Mouse (Mus musculus): Measurements from ENCODE around the gene Olfr630.

GRCm38 (mm10) chr7:103712024-103712423, 45.1 kb downstream of the Olfr630 start:
- TF ChIP-seq POLR2A (IDR thresholded peaks at IDR 0.05; ENCODE audit: low read depth, low read length) (no peak), CTCF (IDR thresholded peaks at IDR 0.05; ENCODE audit: extremely low read depth, insufficient read length, insufficient replicate concordance, low read depth, low read length) (no peak)

Measured in small intestine, adult 2 months (tissue).